Mouse (Mus musculus): ENCODE measurements around the gene Tom1l1. TPM values are rescaled to one million over a fixed set of nuclear protein-coding genes. Genes with fewer than 3 reads are reported as not detected.
A peak's percentile ranks its signal among the peaks of the same experiment; 100 is the strongest.
"Not testable (repeated sequence)": the region's sequence is repeated elsewhere in the genome, so short reads cannot be mapped to it uniquely, and the experiment has no call there.

The Tom1l1 gene
- 21.1 and 21.5 TPM in 2 replicates for polyA plus RNA-seq (2012; rRNA removed)

- DNase-seq (ENCODE audit: extremely low spot score in 1 of 2, low spot score in 1 of 2): peak; percentile 57 to 85
Observed at GRCm38 (mm10) chr11:90687460-90688416, at the start of gene Tom1l1. TSS of gene Tom1l1 (minus strand) at chr11:90688366.

GRCm38 (mm10) chr11:90733575-90733974 lies 45.4 kb upstream of the Tom1l1 start:
- no peak for DNase-seq (ENCODE audit: extremely low spot score in 1 of 2, low spot score in 1 of 2)

GRCm38 (mm10) chr11:90727354-90728125 lies 39.4 kb upstream of the Tom1l1 start:
- no peak for DNase-seq (ENCODE audit: extremely low spot score in 1 of 2, low spot score in 1 of 2)

- DNase-seq (ENCODE audit: extremely low spot score in 1 of 2, low spot score in 1 of 2): no peak
Observed at GRCm38 (mm10) chr11:90726730-90727129, 38.6 kb upstream of the Tom1l1 start.

GRCm38 (mm10) chr11:90722304-90722703 lies 34.1 kb upstream of the Tom1l1 start:
- no peak for DNase-seq (ENCODE audit: extremely low spot score in 1 of 2, low spot score in 1 of 2)

- no peak for DNase-seq (ENCODE audit: extremely low spot score in 1 of 2, low spot score in 1 of 2)
Observed at GRCm38 (mm10) chr11:90717719-90718118, 29.6 kb upstream of the Tom1l1 start.

- DNase-seq (ENCODE audit: extremely low spot score in 1 of 2, low spot score in 1 of 2): no peak
Observed at GRCm38 (mm10) chr11:90711596-90711995, 23.4 kb upstream of the Tom1l1 start.

- DNase-seq (ENCODE audit: extremely low spot score in 1 of 2, low spot score in 1 of 2): not testable (repeated sequence)
Observed at GRCm38 (mm10) chr11:90707134-90707533, 19.0 kb upstream of the Tom1l1 start.

GRCm38 (mm10) chr11:90697480-90698240 lies 9.5 kb upstream of the Tom1l1 start:
- peak; percentile 45 to 90 for DNase-seq (ENCODE audit: extremely low spot score in 1 of 2, low spot score in 1 of 2)

- peak in 1 of 2 experiments; percentile 32 for DNase-seq (ENCODE audit: extremely low spot score in 1 of 2, low spot score in 1 of 2)
Observed at GRCm38 (mm10) chr11:90695811-90696210, 7.6 kb upstream of the Tom1l1 start.

GRCm38 (mm10) chr11:90694206-90694605 lies 6.0 kb upstream of the Tom1l1 start:
- no peak for DNase-seq (ENCODE audit: extremely low spot score in 1 of 2, low spot score in 1 of 2)

GRCm38 (mm10) chr11:90690361-90690760 lies 2.2 kb upstream of the Tom1l1 start:
- DNase-seq (ENCODE audit: extremely low spot score in 1 of 2, low spot score in 1 of 2): no peak

GRCm38 (mm10) chr11:90687040-90687439 lies 1.1 kb downstream of the Tom1l1 start:
- no peak for DNase-seq (ENCODE audit: extremely low spot score in 1 of 2, low spot score in 1 of 2)

- DNase-seq (ENCODE audit: extremely low spot score in 1 of 2, low spot score in 1 of 2): no peak
Observed at GRCm38 (mm10) chr11:90686287-90687025, 1.7 kb downstream of the Tom1l1 start.

- no peak for DNase-seq (ENCODE audit: extremely low spot score in 1 of 2, low spot score in 1 of 2)
Observed at GRCm38 (mm10) chr11:90685196-90685595, 3.0 kb downstream of the Tom1l1 start.

GRCm38 (mm10) chr11:90684765-90685164 lies 3.4 kb downstream of the Tom1l1 start:
- no peak for DNase-seq (ENCODE audit: extremely low spot score in 1 of 2, low spot score in 1 of 2)

GRCm38 (mm10) chr11:90681171-90681570 lies 7.0 kb downstream of the Tom1l1 start:
- DNase-seq (ENCODE audit: extremely low spot score in 1 of 2, low spot score in 1 of 2): no peak

GRCm38 (mm10) chr11:90678582-90678981 lies 9.6 kb downstream of the Tom1l1 start:
- DNase-seq (ENCODE audit: extremely low spot score in 1 of 2, low spot score in 1 of 2): no peak

GRCm38 (mm10) chr11:90677771-90678288 lies 10.3 kb downstream of the Tom1l1 start:
- peak; percentile 45 to 67 for DNase-seq (ENCODE audit: extremely low spot score in 1 of 2, low spot score in 1 of 2)

GRCm38 (mm10) chr11:90677027-90677426 lies 11.1 kb downstream of the Tom1l1 start:
- no peak for DNase-seq (ENCODE audit: extremely low spot score in 1 of 2, low spot score in 1 of 2)
